Mouse (Mus musculus): ENCODE measurements around the gene Kat5. TPM values are rescaled to one million over a fixed set of nuclear protein-coding genes. Genes with fewer than 3 reads are reported as not detected.

Gene Kat5
- polyA plus RNA-seq, 2 experiments: 27.4 to 115 TPM

- Histone ChIP-seq H3K4me1 (ENCODE audit: control insufficient read depth, insufficient read depth, low read length) (peaks cover 8% of the 10 kb centered on the region), H3K36me3 (ENCODE audit: control insufficient read depth, insufficient read depth, low read length) (peaks cover 76% of the 10 kb centered on the region), H3K27me3 (ENCODE audit: control insufficient read depth, insufficient read depth, low read length) (no peaks in the 10 kb centered on the region), H3K9me3 (ENCODE audit: control insufficient read depth, low read length) (no peaks in the 10 kb centered on the region), H3K27ac (replicated peaks; ENCODE audit: low read depth, low read length) (no peak overlapping the region), H3K4me2 (replicated peaks; ENCODE audit: low read depth, low read length, severe bottlenecking) (no peak overlapping the region), H3K9ac (ENCODE audit: low read depth, low read length, severe bottlenecking) (no peak overlapping the region), H3K4me3 (replicated peaks; ENCODE audit: low read length) (no peak overlapping the region)
- no peak for ATAC-seq (ENCODE audit: low FRiP score, low read depth)
- TF ChIP-seq POLR2A (IDR thresholded peaks at IDR 0.05; ENCODE audit: borderline replicate concordance, extremely low read depth, insufficient read depth, insufficient read length): no peak
- 96% methylated on average over 9 of the region's 9 CpGs for WGBS
- no peak for DNase-seq (ENCODE audit: low spot score)
Observed at GRCm38 (mm10) chr19:5645280-5645679, 35.2 kb upstream of the Kat5 start.

- 91% methylated on average over 8 of the region's 8 CpGs for whole genome bisulfite sequencing
- Histone ChIP-seq H3K27me3 (ENCODE audit: control insufficient read depth, insufficient read depth, low read length) (no peaks in the 10 kb centered on the region), H3K4me3 (replicated peaks; ENCODE audit: low read length) (no peak overlapping the region), H3K4me1 (ENCODE audit: control insufficient read depth, insufficient read depth, low read length) (peaks cover 16% of the 10 kb centered on the region), H3K9me3 (ENCODE audit: control insufficient read depth, low read length) (no peaks in the 10 kb centered on the region), H3K4me2 (replicated peaks; ENCODE audit: low read depth, low read length, severe bottlenecking) (no peak overlapping the region), H3K9ac (ENCODE audit: low read depth, low read length, severe bottlenecking) (no peak overlapping the region), H3K27ac (replicated peaks; ENCODE audit: low read depth, low read length) (no peak overlapping the region), H3K36me3 (ENCODE audit: control insufficient read depth, insufficient read depth, low read length) (peaks cover 80% of the 10 kb centered on the region)
- no peak for TF ChIP-seq POLR2A (IDR thresholded peaks at IDR 0.05; ENCODE audit: borderline replicate concordance, extremely low read depth, insufficient read depth, insufficient read length)
- ATAC-seq (ENCODE audit: low FRiP score, low read depth) (no peak), DNase-seq (ENCODE audit: low spot score) (no peak)
Observed at GRCm38 (mm10) chr19:5641641-5642040, 31.6 kb upstream of the Kat5 start.

- Histone ChIP-seq H3K27me3 (ENCODE audit: control insufficient read depth, insufficient read depth, low read length) (no peaks in the 10 kb centered on the region), H3K36me3 (ENCODE audit: control insufficient read depth, insufficient read depth, low read length) (peaks cover 74% of the 10 kb centered on the region), H3K9me3 (ENCODE audit: control insufficient read depth, low read length) (no peaks in the 10 kb centered on the region), H3K27ac (replicated peaks; ENCODE audit: low read depth, low read length) (no peak overlapping the region), H3K4me2 (replicated peaks; ENCODE audit: low read depth, low read length, severe bottlenecking) (no peak overlapping the region), H3K4me1 (ENCODE audit: control insufficient read depth, insufficient read depth, low read length) (peaks cover 18% of the 10 kb centered on the region), H3K4me3 (replicated peaks; ENCODE audit: low read length) (no peak overlapping the region), H3K9ac (ENCODE audit: low read depth, low read length, severe bottlenecking) (no peak overlapping the region)
- no peak for DNase-seq (ENCODE audit: low spot score)
- no peak for TF ChIP-seq POLR2A (IDR thresholded peaks at IDR 0.05; ENCODE audit: borderline replicate concordance, extremely low read depth, insufficient read depth, insufficient read length)
- 91% methylated on average over 17 of the region's 17 CpGs for WGBS
- no peak for ATAC-seq (ENCODE audit: low FRiP score, low read depth)
Observed at GRCm38 (mm10) chr19:5641021-5641420, 31.0 kb upstream of the Kat5 start.

- no peak for ATAC-seq (ENCODE audit: low FRiP score, low read depth)
- Histone ChIP-seq H3K4me1 (ENCODE audit: control insufficient read depth, insufficient read depth, low read length) (peaks cover 18% of the 10 kb centered on the region), H3K9me3 (ENCODE audit: control insufficient read depth, low read length) (no peaks in the 10 kb centered on the region), H3K9ac (ENCODE audit: low read depth, low read length, severe bottlenecking) (no peak overlapping the region), H3K4me2 (replicated peaks; ENCODE audit: low read depth, low read length, severe bottlenecking) (no peak overlapping the region), H3K36me3 (ENCODE audit: control insufficient read depth, insufficient read depth, low read length) (peaks cover 67% of the 10 kb centered on the region), H3K4me3 (replicated peaks; ENCODE audit: low read length) (no peak overlapping the region), H3K27me3 (ENCODE audit: control insufficient read depth, insufficient read depth, low read length) (no peaks in the 10 kb centered on the region), H3K27ac (replicated peaks; ENCODE audit: low read depth, low read length) (no peak overlapping the region)
- no peak for DNase-seq (ENCODE audit: low spot score)
- no peak for TF ChIP-seq POLR2A (IDR thresholded peaks at IDR 0.05; ENCODE audit: borderline replicate concordance, extremely low read depth, insufficient read depth, insufficient read length)
- WGBS: 54% methylated on average over 9 of the region's 9 CpGs
Observed at GRCm38 (mm10) chr19:5640339-5640738, 30.3 kb upstream of the Kat5 start.

- Histone ChIP-seq H3K27me3 (ENCODE audit: control insufficient read depth, insufficient read depth, low read length) (no peaks in the 10 kb centered on the region), H3K27ac (replicated peaks; ENCODE audit: low read depth, low read length) (no peak overlapping the region), H3K9me3 (ENCODE audit: control insufficient read depth, low read length) (no peaks in the 10 kb centered on the region), H3K4me1 (ENCODE audit: control insufficient read depth, insufficient read depth, low read length) (peaks cover 18% of the 10 kb centered on the region), H3K9ac (ENCODE audit: low read depth, low read length, severe bottlenecking) (peak overlapping the region; percentile 88), H3K4me3 (replicated peaks; ENCODE audit: low read length) (peak overlapping the region; percentile 82), H3K36me3 (ENCODE audit: control insufficient read depth, insufficient read depth, low read length) (peaks cover 49% of the 10 kb centered on the region), H3K4me2 (replicated peaks; ENCODE audit: low read depth, low read length, severe bottlenecking) (peak overlapping the region; percentile 95)
- no peak for TF ChIP-seq POLR2A (IDR thresholded peaks at IDR 0.05; ENCODE audit: borderline replicate concordance, extremely low read depth, insufficient read depth, insufficient read length)
- ATAC-seq (ENCODE audit: low FRiP score, low read depth) (no peak), DNase-seq (ENCODE audit: low spot score) (no peak)
- 90% methylated on average over 18 of the region's 18 CpGs for WGBS
Observed at GRCm38 (mm10) chr19:5638416-5639005, 28.5 kb upstream of the Kat5 start.

Data from limb, embryonic 14.5 days (tissue).